Mouse (Mus musculus) MEL (cell line): ENCODE measurements around the gene St6galnac3. TPM values are rescaled to one million over a fixed set of nuclear protein-coding genes. Genes with fewer than 3 reads are reported as not detected.

ENCODE experiments used
- DNase-seq: peaks from one replicate; pipeline ENCODE4 v3.0.0; 2011; ENCODE audit warnings: low read depth, low spot score
- H3K27ac ChIP-seq: 2 replicates; pipeline ENCODE4 v1.5.1; 2012; ENCODE audit warnings: low read depth, mild to moderate bottlenecking, control low read depth, low read length, moderate library complexity; ENCODE audit not compliant: control insufficient read depth
- H3K27me3 ChIP-seq, 2 experiments: fragments of 150-350 bp in 1 of 2; sonication (generic) in 1 of 2; 2 replicates each; pipeline ENCODE4 v1.6.1; 2012; ENCODE audit warnings: low read length in 2 of 2, mild to moderate bottlenecking in 2 of 2, improper control_type of control experiment in 1 of 2, moderate library complexity in 1 of 2; ENCODE audit not compliant: insufficient read depth in 2 of 2, control insufficient read depth in 1 of 2
- H3K36me3 ChIP-seq, 2 experiments: 2 replicates each; pipeline ENCODE4 v1.6.1; 2012 to 2014; ENCODE audit warnings: low read length in 2 of 2, improper control_type of control experiment in 1 of 2, inconsistent platforms in 1 of 2, mild to moderate bottlenecking in 1 of 2; ENCODE audit not compliant: insufficient read depth in 2 of 2, control insufficient read depth in 1 of 2
- H3K4me1 ChIP-seq, 2 experiments: fragments of 150-350 bp in 1 of 2; sonication (generic) in 1 of 2; 2 replicates each; pipeline ENCODE4 v1.6.1; 2012; ENCODE audit warnings: low read length in 2 of 2, improper control_type of control experiment in 1 of 2, mild to moderate bottlenecking in 1 of 2; ENCODE audit not compliant: insufficient read depth in 2 of 2, control insufficient read depth in 1 of 2
- H3K4me3 ChIP-seq, 2 experiments: fragments of 150-350 bp in 1 of 2; sonication (generic) in 1 of 2; 2 replicates each; pipeline ENCODE4 v1.5.1; 2012; ENCODE audit warnings: low read depth in 2 of 2, low read length in 2 of 2, mild to moderate bottlenecking in 2 of 2, moderate library complexity in 2 of 2, control low read depth in 1 of 2, improper control_type of control experiment in 1 of 2; ENCODE audit not compliant: control insufficient read depth in 1 of 2, insufficient read depth in 1 of 2
- H3K79me2 ChIP-seq: 2 replicates; pipeline ENCODE4 v1.6.1; 2012; ENCODE audit warnings: mild to moderate bottlenecking, low read length, moderate library complexity; ENCODE audit not compliant: control insufficient read depth, poor library complexity, insufficient read depth
- H3K9ac ChIP-seq: 2 replicates; pipeline ENCODE4 v1.6.1; 2012; ENCODE audit warnings: low read depth, mild to moderate bottlenecking, control low read depth, low read length, moderate library complexity; ENCODE audit not compliant: control insufficient read depth, poor library complexity, severe bottlenecking
- H3K9me3 ChIP-seq: fragments of 150-350 bp; sonication (generic); replicated peaks from 2 replicates; pipeline ENCODE4 v1.6.1; 2012; ENCODE audit warnings: mild to moderate bottlenecking, low read length, improper control_type of control experiment, moderate library complexity; ENCODE audit not compliant: insufficient read depth
- CHD1 ChIP-seq: IDR thresholded peaks from 2 replicates; pipeline ENCODE4 v1.6.1; 2012; ENCODE audit warnings: low read depth, mild to moderate bottlenecking, inconsistent platforms, low read length, improper control_type of control experiment
- CHD2 ChIP-seq: IDR thresholded peaks from 2 replicates; pipeline ENCODE4 v1.6.1; 2011; ENCODE audit warnings: low read length, improper control_type of control experiment
- CTCF ChIP-seq, 3 experiments: IDR thresholded peaks in 2 of 3; conservative IDR thresholded peaks in 1 of 3; 2 replicates each; pipeline ENCODE4 v1.5.1; 2011 to 2012; ENCODE audit warnings: low read length in 3 of 3, low read depth in 2 of 3, mild to moderate bottlenecking in 2 of 3, improper control_type of control experiment in 1 of 3, inconsistent platforms in 1 of 3, mixed read lengths in 1 of 3, moderate library complexity in 1 of 3; ENCODE audit not compliant: control insufficient read depth in 1 of 3, insufficient read depth in 1 of 3, poor library complexity in 1 of 3, severe bottlenecking in 1 of 3
- E2F4 ChIP-seq: IDR thresholded peaks from 2 replicates; pipeline ENCODE4 v1.6.1; 2011; ENCODE audit warnings: low read depth, low read length, improper control_type of control experiment, borderline replicate concordance
- EP300 ChIP-seq, 2 experiments: IDR thresholded peaks; 2 replicates each; pipeline ENCODE4 v1.6.1; 2011; ENCODE audit warnings: improper control_type of control experiment in 2 of 2, low read length in 2 of 2, low read depth in 1 of 2, mild to moderate bottlenecking in 1 of 2
- HCFC1 ChIP-seq: IDR thresholded peaks from 2 replicates; pipeline ENCODE4 v1.6.1; 2012; ENCODE audit warnings: low read depth, mild to moderate bottlenecking, inconsistent platforms, low read length, improper control_type of control experiment, moderate library complexity
- JUND ChIP-seq: IDR thresholded peaks from 2 replicates; pipeline ENCODE4 v1.6.1; 2011; ENCODE audit warnings: low read depth, mild to moderate bottlenecking, improper control_type of control experiment, low read length
- MAX ChIP-seq: IDR thresholded peaks from 2 replicates; pipeline ENCODE4 v1.6.1; 2011; ENCODE audit warnings: low read length, improper control_type of control experiment
- MAZ ChIP-seq: IDR thresholded peaks from 2 replicates; pipeline ENCODE4 v1.6.1; 2012; ENCODE audit warnings: low read depth, mild to moderate bottlenecking, inconsistent platforms, low read length, improper control_type of control experiment
- NELFE ChIP-seq: IDR thresholded peaks from 2 replicates; pipeline ENCODE4 v1.6.1; 2011; ENCODE audit warnings: low read depth, low read length, improper control_type of control experiment
- POLR2AphosphoS2 ChIP-seq: IDR thresholded peaks from 2 replicates; pipeline ENCODE4 v1.6.1; 2011; ENCODE audit warnings: low read length, improper control_type of control experiment
- POLR2AphosphoS5 ChIP-seq: IDR thresholded peaks from 2 replicates; pipeline ENCODE4 v1.6.1; 2012; ENCODE audit warnings: low read depth, borderline replicate concordance, mild to moderate bottlenecking, inconsistent platforms, low read length, moderate library complexity, mixed read lengths
- RAD21 ChIP-seq: IDR thresholded peaks from 2 replicates; pipeline ENCODE4 v1.6.1; 2011; ENCODE audit warnings: mild to moderate bottlenecking, low read depth, low read length, improper control_type of control experiment
- RCOR1 ChIP-seq: IDR thresholded peaks from 2 replicates; pipeline ENCODE4 v1.6.1; 2012; ENCODE audit warnings: low read depth, mild to moderate bottlenecking, inconsistent platforms, low read length, improper control_type of control experiment
- SIN3A ChIP-seq: IDR thresholded peaks from 2 replicates; pipeline ENCODE4 v1.6.1; 2012; ENCODE audit warnings: low read length, improper control_type of control experiment, inconsistent platforms
- TAL1 ChIP-seq: IDR thresholded peaks from 2 replicates; pipeline ENCODE4 v1.6.1; 2012; ENCODE audit warnings: mild to moderate bottlenecking, inconsistent platforms, low read length, moderate library complexity, mixed read lengths
- TBP ChIP-seq: IDR thresholded peaks from 2 replicates; pipeline ENCODE4 v1.8.0; 2011; ENCODE audit warnings: low read depth, low read length, improper control_type of control experiment
- TCF12 ChIP-seq: IDR thresholded peaks from 2 replicates; pipeline ENCODE4 v1.6.1; 2014; ENCODE audit warnings: low read depth, mild to moderate bottlenecking, inconsistent platforms, low read length, improper control_type of control experiment, moderate library complexity
- USF1 ChIP-seq: IDR thresholded peaks from 2 replicates; pipeline ENCODE4 v1.6.1; 2014; ENCODE audit warnings: low read depth, mild to moderate bottlenecking, inconsistent platforms, low read length, improper control_type of control experiment, moderate library complexity
- ZC3H11A ChIP-seq: IDR thresholded peaks from 2 replicates; pipeline ENCODE4 v1.6.1; 2012; ENCODE audit warnings: low read depth, mild to moderate bottlenecking, inconsistent platforms, low read length, improper control_type of control experiment
- ZMIZ1 ChIP-seq: IDR thresholded peaks from 2 replicates; pipeline ENCODE4 v1.6.1; 2012; ENCODE audit warnings: low read depth, mild to moderate bottlenecking, inconsistent platforms, low read length, improper control_type of control experiment, moderate library complexity
- ZNF384 ChIP-seq: IDR thresholded peaks from 2 replicates; pipeline ENCODE4 v1.6.1; 2012; ENCODE audit warnings: low read depth, mild to moderate bottlenecking, inconsistent platforms, low read length, improper control_type of control experiment
- polyA plus RNA-seq, 2 experiments: library from polyadenylated mRNA; stranded (reverse) in 1 of 2; unstranded in 1 of 2; fragments of >175 nt in 1 of 2; fragments of >200 nt in 1 of 2; gene quantifications; 2 replicates each; pipeline versions ENCODE4 v1.2.1 to v1.2.4; 2012; ENCODE audit warnings: low replicate concordance in 2 of 2, low read depth in 1 of 2; ENCODE audit not compliant: insufficient read length in 2 of 2, insufficient read depth in 1 of 2, missing spikeins in 1 of 2
- total RNA-seq: library from RNA; depleted of rRNA; stranded (reverse); fragments of 300-350 nt; gene quantifications from 2 replicates; pipeline ENCODE4 v1.2.3, GENCODE M21; 2012

The St6galnac3 gene
- total and polyA plus RNA-seq, 3 experiments, result 7.8 to 11.4 TPM; not detected in 1

GRCm38 (mm10) chr3:153736756-153737280 lies 11.8 kb upstream of the St6galnac3 start:
- peaks cover 0 to 4% of the 10 kb centered on the region in 2 experiments; a peak in 1 of 4 replicates for H3K36me3 ChIP-seq
- H3K27ac ChIP-seq, result no peak overlapping the region
- peaks cover 6 to 8% of the 10 kb centered on the region in 2 experiments for H3K4me1 ChIP-seq
- H3K79me2 ChIP-seq, result no peaks in the 10 kb centered on the region
- H3K9ac ChIP-seq, result no peak overlapping the region
- no peak overlapping the region for H3K4me3 ChIP-seq
- H3K9me3 ChIP-seq, result no peaks in the 10 kb centered on the region
- no peaks in the 10 kb centered on the region for H3K27me3 ChIP-seq
- no peak for DNase-seq
- TF ChIP-seq NELFE, result no peak
- TF ChIP-seq TAL1, result no peak
- TF ChIP-seq ZNF384, result no peak
- TF ChIP-seq EP300 (IDR thresholded peaks at IDR 0.05; ENCODE audit: low read depth in 1 of 2, low read length in 2 of 2), result no peak
- no peak for TF ChIP-seq MAZ
- no peak for TF ChIP-seq CHD2
- TF ChIP-seq RAD21, result no peak
- no peak for TF ChIP-seq JUND

- DNase-seq, result no peak
- Histone ChIP-seq H3K4me1 (peaks cover 6 to 8% of the 10 kb centered on the region in 2 experiments), H3K9ac (no peak overlapping the region), H3K4me3 (no peak overlapping the region), H3K9me3 (no peaks in the 10 kb centered on the region), H3K27ac (no peak overlapping the region), H3K27me3 (no peaks in the 10 kb centered on the region), H3K36me3 (peaks cover 0 to 4% of the 10 kb centered on the region in 2 experiments; a peak in 1 of 4 replicates), H3K79me2 (no peaks in the 10 kb centered on the region)
- no peak for TF ChIP-seq ZMIZ1
- no peak for TF ChIP-seq CTCF (IDR thresholded peaks at IDR 0.05 in 2 of 3, conservative IDR thresholded peaks at IDR 0.05 in 1 of 3; ENCODE audit: control insufficient read depth in 1 of 3, insufficient read depth in 1 of 3, low read depth in 2 of 3, low read length in 3 of 3, poor library complexity in 1 of 3, severe bottlenecking in 1 of 3)
- TF ChIP-seq MAZ, result no peak
- TF ChIP-seq CHD1, result no peak
- TF ChIP-seq MAX, result no peak
- TF ChIP-seq SIN3A, result no peak
- no peak for TF ChIP-seq ZNF384
- no peak for TF ChIP-seq CHD2
- TF ChIP-seq TCF12, result no peak
- TF ChIP-seq JUND, result no peak
- no peak for TF ChIP-seq EP300 (IDR thresholded peaks at IDR 0.05; ENCODE audit: low read depth in 1 of 2, low read length in 2 of 2)
- TF ChIP-seq POLR2AphosphoS2, result no peak
- TF ChIP-seq RCOR1, result no peak
- no peak for TF ChIP-seq E2F4
- TF ChIP-seq TBP, result no peak
- TF ChIP-seq POLR2AphosphoS5, result no peak
- TF ChIP-seq HCFC1, result no peak
- no peak for TF ChIP-seq ZC3H11A
- TF ChIP-seq USF1, result no peak
- TF ChIP-seq, all 39 proteins: peak for 0
Observed at GRCm38 (mm10) chr3:153735796-153736549, 11.0 kb upstream of the St6galnac3 start.
